Mouse (Mus musculus) naive thymus-derived CD4-positive, alpha-beta T cell, adult 2 months (primary cell): ENCODE data around the gene Ccl19.
"Not testable (repeated sequence)": the region's sequence is repeated elsewhere in the genome, so short reads cannot be mapped to it uniquely, and the experiment has no call there.

Experiments
- DNase-seq: peaks from one replicate; pipeline ENCODE4 v3.0.0-alpha.2; 2011; ENCODE audit warnings: low read depth

The Ccl19 gene

DNA sequence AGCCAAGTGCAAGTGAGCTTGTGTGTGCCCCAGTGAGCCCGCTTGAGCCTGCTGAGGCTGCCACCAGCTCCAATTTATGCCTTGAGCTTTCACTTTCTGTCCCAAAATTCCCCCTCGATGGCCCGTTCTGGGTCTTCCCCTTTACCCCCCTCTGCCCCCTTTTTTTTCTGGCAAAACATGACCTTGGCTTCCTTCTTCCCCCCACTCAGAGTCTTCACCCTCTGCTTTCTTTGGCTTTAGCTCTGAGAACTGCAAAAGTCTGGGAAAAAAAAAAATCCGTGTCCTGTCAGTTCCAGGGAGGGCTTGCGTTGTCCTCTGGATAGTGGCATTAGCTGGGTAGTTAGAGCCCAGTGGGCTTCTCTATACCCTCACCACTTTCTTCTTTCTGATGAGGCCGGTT lies at the start of gene Ccl19:
Gene Ccl19 (minus strand): TSS at position 101 of the 400 bp plus-strand sequence.
- not testable (repeated sequence) for DNase-seq

- DNase-seq = not testable (repeated sequence)
Measured at GRCm38 (mm10) chr4:42773893-42774292, 17.5 kb upstream of the Ccl19 start, which contains the start of gene Ccl21a. Gene Ccl21a (minus strand): TSS chr4:42773993.

- DNase-seq = not testable (repeated sequence)
Measured at GRCm38 (mm10) chr4:42735245-42735644, 21.1 kb downstream of the Ccl19 start, which contains the start of gene 4930578G10Rik. Gene 4930578G10Rik (plus strand): TSS chr4:42735545.
